Mouse (Mus musculus) 416B (cell line): ENCODE results near the gene Gm17622.

ENCODE experiments used
- DNase-seq: peaks from one replicate; pipeline ENCODE4 v3.0.0; 2011; ENCODE audit warnings: low read depth

The Gm17622 gene

GRCm38 (mm10) chr13:96490433-96490832, at the start of gene Gm17622:
Gene Gm17622 (plus strand): TSS chr13:96490733.
- DNase-seq = no peak

- no peak for DNase-seq
Observed at GRCm38 (mm10) chr13:96450205-96450856, 40.2 kb upstream of the Gm17622 start.

GRCm38 (mm10) chr13:96450869-96451268, 39.7 kb upstream of the Gm17622 start:
- DNase-seq = no peak

- no peak for DNase-seq
Observed at GRCm38 (mm10) chr13:96451386-96452140, 39.0 kb upstream of the Gm17622 start.

GRCm38 (mm10) chr13:96452621-96453020, 37.9 kb upstream of the Gm17622 start:
- no peak for DNase-seq

- DNase-seq = no peak
Observed at GRCm38 (mm10) chr13:96454288-96454687, 36.2 kb upstream of the Gm17622 start.

GRCm38 (mm10) chr13:96457566-96457965, 33.0 kb upstream of the Gm17622 start:
- no peak for DNase-seq

- no peak for DNase-seq
Observed at GRCm38 (mm10) chr13:96458018-96458417, 32.5 kb upstream of the Gm17622 start.

- DNase-seq = no peak
Observed at GRCm38 (mm10) chr13:96458606-96459005, 31.9 kb upstream of the Gm17622 start.

GRCm38 (mm10) chr13:96462644-96463043, 27.9 kb upstream of the Gm17622 start:
- DNase-seq = no peak

GRCm38 (mm10) chr13:96465315-96465714, 25.2 kb upstream of the Gm17622 start:
- no peak for DNase-seq

- no peak for DNase-seq
Observed at GRCm38 (mm10) chr13:96468678-96469077, 21.9 kb upstream of the Gm17622 start.

GRCm38 (mm10) chr13:96470556-96470955, 20.0 kb upstream of the Gm17622 start:
- DNase-seq = no peak

GRCm38 (mm10) chr13:96470957-96471356, 19.6 kb upstream of the Gm17622 start, which contains the start of gene Ankdd1b:
Gene Ankdd1b (minus strand): TSS chr13:96471198.
- no peak for DNase-seq

GRCm38 (mm10) chr13:96477226-96477625, 13.3 kb upstream of the Gm17622 start:
- DNase-seq = no peak

- no peak for DNase-seq
Observed at GRCm38 (mm10) chr13:96478991-96479390, 11.5 kb upstream of the Gm17622 start.

- peak; percentile 84 for DNase-seq
Observed at GRCm38 (mm10) chr13:96487230-96487629, 3.3 kb upstream of the Gm17622 start.

GRCm38 (mm10) chr13:96487968-96488367, 2.6 kb upstream of the Gm17622 start:
- DNase-seq = no peak

GRCm38 (mm10) chr13:96496630-96497029, 6.1 kb downstream of the Gm17622 start:
- DNase-seq = peak; percentile 24

GRCm38 (mm10) chr13:96499891-96500290, 9.4 kb downstream of the Gm17622 start:
- DNase-seq = no peak

GRCm38 (mm10) chr13:96505661-96506060, 15.1 kb downstream of the Gm17622 start:
- no peak for DNase-seq

- peak; percentile 56 for DNase-seq
Observed at GRCm38 (mm10) chr13:96506313-96506712, 15.8 kb downstream of the Gm17622 start.

GRCm38 (mm10) chr13:96507541-96507940, 17.0 kb downstream of the Gm17622 start:
- no peak for DNase-seq
